Mouse (Mus musculus) embryonic fibroblast, embryonic 13.5 days (primary cell): Measurements from ENCODE around the gene Reg1.

Source experiments
- CTCF ChIP-seq: IDR thresholded peaks from 2 replicates; pipeline ENCODE4 v1.5.1; 2011; ENCODE audit warnings: mild to moderate bottlenecking, control low read depth, low read length, moderate library complexity, borderline replicate concordance; ENCODE audit not compliant: insufficient read depth
- POLR2A ChIP-seq: IDR thresholded peaks from 2 replicates; pipeline ENCODE4 v1.6.1; 2011; ENCODE audit warnings: low read depth, mild to moderate bottlenecking, control low read depth, low read length, moderate library complexity

DNA sequence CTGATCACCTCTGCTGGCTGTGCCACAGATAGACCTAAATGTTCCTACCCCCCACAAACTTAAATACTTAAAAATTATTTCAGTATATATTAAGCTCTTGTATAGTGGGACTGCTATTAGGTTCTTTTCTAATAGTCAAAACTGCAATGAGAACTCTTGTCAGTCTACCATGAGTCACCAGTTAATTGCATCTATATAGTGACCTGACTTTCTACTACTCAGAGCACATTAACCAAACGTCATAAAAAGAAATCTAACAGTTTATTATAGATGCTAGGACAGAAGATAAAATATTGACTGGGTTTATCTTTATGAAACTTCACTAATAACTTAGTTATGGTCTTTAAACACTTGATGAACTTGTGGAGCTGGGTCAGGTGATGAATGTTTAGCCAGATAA lies 24.7 kb downstream of the Reg1 start:
- no peak for TF ChIP-seq POLR2A
- TF ChIP-seq CTCF: no peak
